ENCODE assay signal across 10 mouse cellular contexts in the genomic region with DNA sequence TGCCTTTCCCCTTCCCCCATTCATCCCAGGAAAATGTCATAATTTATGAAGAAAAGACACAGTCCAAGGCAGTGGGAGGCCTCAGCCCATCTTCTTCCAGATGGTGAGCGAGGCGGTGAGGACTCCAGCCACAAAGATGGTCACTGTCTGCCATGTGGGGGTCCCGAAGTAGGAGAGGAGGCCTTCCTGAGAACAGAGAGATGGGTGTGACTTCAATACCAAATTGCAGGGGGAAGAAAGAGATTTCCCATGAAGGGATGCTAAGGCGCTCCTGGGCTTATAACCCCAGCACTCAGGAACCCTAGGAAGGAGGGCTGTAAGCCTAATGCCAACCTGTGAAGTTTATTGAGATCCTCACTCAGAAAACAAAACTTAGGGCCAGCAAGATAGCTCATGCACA. TPM values are rescaled to one million over a fixed set of nuclear protein-coding genes. Genes with fewer than 3 reads are reported as not detected.
DNase-seq lines count a peak whose midpoint lies in the region; ATAC-seq and TF ChIP-seq lines count a peak whose summit lies in the region.
"Had no signal": no experiment of that assay in that cellular context is flagged by ENCODE, and none has a peak within 500 bp of the region (broad histone marks: within the 10 kb centered on the region; RNA-seq: fewer than 3 reads in every experiment).

No protein-coding gene starts in this region.

- H3K36me3 ChIP-seq in hindbrain, embryonic 10.5 days: peaks cover 69% of the 10 kb centered on the region
- peaks cover 61% of the 10 kb centered on the region for H3K36me3 ChIP-seq in hindbrain, embryonic 14.5 days (replicated peaks; ENCODE audit: control insufficient read depth, insufficient read depth)
- H3K36me3 ChIP-seq in intestine, postnatal 0 days (ENCODE audit: control insufficient read depth, insufficient read depth): peaks cover 43% of the 10 kb centered on the region

- TF ChIP-seq CTCF in intestine, postnatal 0 days (IDR thresholded peaks at IDR 0.05; ENCODE audit: low read depth): no peak

- no peaks in the 10 kb centered on the region for H3K27me3 ChIP-seq in hindbrain, embryonic 10.5 days (ENCODE audit: insufficient read depth, poor library complexity, severe bottlenecking)
- H3K27me3 ChIP-seq in hindbrain, embryonic 14.5 days (ENCODE audit: control insufficient read depth, insufficient read depth, low read length): no peaks in the 10 kb centered on the region
- H3K27me3 ChIP-seq in intestine, postnatal 0 days (replicated peaks; ENCODE audit: control insufficient read depth, insufficient read depth, low read length): no peaks in the 10 kb centered on the region

- H3K9ac ChIP-seq in hindbrain, embryonic 14.5 days: no peak overlapping the region
- H3K9ac ChIP-seq in intestine, postnatal 0 days (ENCODE audit: low read depth, low read length): no peak overlapping the region

- no peak overlapping the region for H3K4me3 ChIP-seq in hindbrain, embryonic 10.5 days
- H3K4me3 ChIP-seq in hindbrain, embryonic 14.5 days (replicated peaks; ENCODE audit: low read length): no peak overlapping the region
- no peak overlapping the region for H3K4me3 ChIP-seq in intestine, postnatal 0 days (ENCODE audit: low read depth, low read length)

- peaks cover 57% of the 10 kb centered on the region for H3K4me1 ChIP-seq in hindbrain, embryonic 10.5 days (replicated peaks)
- H3K4me1 ChIP-seq in hindbrain, embryonic 14.5 days (replicated peaks; ENCODE audit: control insufficient read depth, insufficient read depth, low read length): peaks cover 40% of the 10 kb centered on the region
- 0 out of 2 replicates have a peak, but pooled peaks cover 14% of the 10 kb centered on the region for H3K4me1 ChIP-seq in intestine, postnatal 0 days (replicated peaks; ENCODE audit: control insufficient read depth, insufficient read depth, low read length)

- H3K27ac ChIP-seq in hindbrain, embryonic 10.5 days: peak overlapping the region; percentile 96; the same call in 1 of the 2 replicates
- H3K27ac ChIP-seq in hindbrain, embryonic 14.5 days: no peak overlapping the region
- H3K27ac ChIP-seq in intestine, postnatal 0 days (ENCODE audit: low read depth, low read length): peak overlapping the region; percentile 94

- no peak for ATAC-seq in hindbrain, embryonic 14.5 days (ENCODE audit: low FRiP score)
- ATAC-seq in intestine, postnatal 0 days: no peak

- H3K9me3 ChIP-seq in hindbrain, embryonic 10.5 days: no peaks in the 10 kb centered on the region
- H3K9me3 ChIP-seq in hindbrain, embryonic 14.5 days (ENCODE audit: control insufficient read depth, low read length): no peaks in the 10 kb centered on the region
- H3K9me3 ChIP-seq in intestine, postnatal 0 days (ENCODE audit: control insufficient read depth): no peaks in the 10 kb centered on the region

- DNase-seq in hindbrain, embryonic 10.5 days (ENCODE audit: low spot score): no peak
- no peak for DNase-seq in hindbrain, embryonic 14.5 days (ENCODE audit: low spot score)
- DNase-seq in testis, postnatal 14 days (ENCODE audit: low spot score): peak; percentile 40
- no peak for DNase-seq in testis, postnatal 10 days (ENCODE audit: low spot score)
- DNase-seq in left cerebral cortex, postnatal 4 days: no peak
- no peak for DNase-seq in urinary bladder, postnatal 10 days (ENCODE audit: low spot score)

- 93% methylated on average over 4 of the region's 4 CpGs for WGBS in hindbrain, embryonic 10.5 days
- WGBS in hindbrain, embryonic 14.5 days: 92% methylated on average over 4 of the region's 4 CpGs
- 87% methylated on average over 4 of the region's 4 CpGs for WGBS in intestine, postnatal 0 days

- no peak overlapping the region for H3K4me2 ChIP-seq in hindbrain, embryonic 14.5 days (replicated peaks)
- peak overlapping the region; percentile 65 for H3K4me2 ChIP-seq in intestine, postnatal 0 days (replicated peaks; ENCODE audit: low read depth)

- intact Hi-C loops in left cerebral cortex, postnatal 4 days (cut with DNase I): no loop called here

RNA-seq across cellular contexts. Expression of gene Ftl1, which starts 2.1 kb away (rescaled TPM):
- polyA plus RNA-seq in hindbrain, embryonic 10.5 days (2016; fragmentation: Nextera tagmentation; extraction: Ambion mirVana): 5,819 and 7,209 TPM in 2 replicates
- 4,936 and 5,483 TPM in 2 replicates for polyA plus RNA-seq in hindbrain, embryonic 14.5 days (2014; fragmentation: Nextera tagmentation; extraction: Ambion mirVana)
- 13,232 and 14,059 TPM in 2 replicates for polyA plus RNA-seq in intestine, postnatal 0 days (2015; fragmentation: Nextera tagmentation; extraction: Ambion mirVana)
- 100 to 1,000 TPM; 708 to 725 TPM for total RNA-seq in left cerebral cortex, postnatal 4 days (2021)

RNA-seq across cellular contexts. Expression of gene Bax, which starts 4.9 kb away (rescaled TPM):
- polyA plus RNA-seq in hindbrain, embryonic 10.5 days (2016; fragmentation: Nextera tagmentation; extraction: Ambion mirVana): 264 and 295 TPM in 2 replicates
- polyA plus RNA-seq in hindbrain, embryonic 14.5 days (2014; fragmentation: Nextera tagmentation; extraction: Ambion mirVana): 182 and 190 TPM in 2 replicates
- 173 and 180 TPM in 2 replicates for polyA plus RNA-seq in intestine, postnatal 0 days (2015; fragmentation: Nextera tagmentation; extraction: Ambion mirVana)
- 100 to 1,000 TPM; 116 to 119 TPM for total RNA-seq in left cerebral cortex, postnatal 4 days (2021)

RNA-seq across cellular contexts. Expression of gene Tulp2, which starts 19.9 kb away (rescaled TPM):
- 0.47 and 1.2 TPM in 2 replicates for polyA plus RNA-seq in hindbrain, embryonic 10.5 days (2016; fragmentation: Nextera tagmentation; extraction: Ambion mirVana)
- 0.13 and 0.35 TPM in 2 replicates for polyA plus RNA-seq in hindbrain, embryonic 14.5 days (2014; fragmentation: Nextera tagmentation; extraction: Ambion mirVana)
- polyA plus RNA-seq in intestine, postnatal 0 days (2015; fragmentation: Nextera tagmentation; extraction: Ambion mirVana): 0.65 and 0.78 TPM in 2 replicates
- total RNA-seq in left cerebral cortex, postnatal 4 days (2021): under 1 TPM; 0.22 to 0.24 TPM
- total RNA-seq: left cerebral cortex, postnatal 14 days; neutrophil, adult 5-6 weeks had no signal

RNA-seq across cellular contexts. Expression of gene Ruvbl2, which starts 23.9 kb away (rescaled TPM):
- polyA plus RNA-seq in hindbrain, embryonic 10.5 days (2016; fragmentation: Nextera tagmentation; extraction: Ambion mirVana): 192 and 212 TPM in 2 replicates
- polyA plus RNA-seq in hindbrain, embryonic 14.5 days (2014; fragmentation: Nextera tagmentation; extraction: Ambion mirVana): 83.9 and 93.5 TPM in 2 replicates
- 35.6 and 38.6 TPM in 2 replicates for polyA plus RNA-seq in intestine, postnatal 0 days (2015; fragmentation: Nextera tagmentation; extraction: Ambion mirVana)
- 10 to 100 TPM; 54.2 to 60.3 TPM for total RNA-seq in left cerebral cortex, postnatal 4 days (2021)

RNA-seq across cellular contexts. Expression of gene Gm45808, which starts 24.8 kb away (rescaled TPM):
- not detected in 2 replicates for polyA plus RNA-seq in hindbrain, embryonic 10.5 days (2016; fragmentation: Nextera tagmentation; extraction: Ambion mirVana)
- polyA plus RNA-seq in hindbrain, embryonic 14.5 days (2014; fragmentation: Nextera tagmentation; extraction: Ambion mirVana): not detected in 2 replicates
- polyA plus RNA-seq in intestine, postnatal 0 days (2015; fragmentation: Nextera tagmentation; extraction: Ambion mirVana): not detected in 2 replicates
- total RNA-seq in left cerebral cortex, postnatal 4 days (2021): not detected
- total RNA-seq: neutrophil, adult 5-6 weeks had no signal
- polyA plus RNA-seq: embryonic facial prominence, embryonic 11.5 days had no signal
